Mouse (Mus musculus) cerebellum, adult 2 months (tissue): ENCODE data around the gene 2210408I21Rik.

ENCODE experiments used
- CTCF ChIP-seq: fragments of 200-500 bp; IDR thresholded peaks from 2 replicates; pipeline ENCODE4 v1.5.1; 2011; ENCODE audit warnings: low read depth, mild to moderate bottlenecking, control low read depth, low read length, moderate library complexity, borderline replicate concordance; ENCODE audit not compliant: insufficient read depth
- POLR2A ChIP-seq: fragments of 200-500 bp; IDR thresholded peaks from 2 replicates; pipeline ENCODE4 v1.6.1; 2011; ENCODE audit warnings: low read length, control low read depth, borderline replicate concordance; ENCODE audit not compliant: insufficient read depth

DNA sequence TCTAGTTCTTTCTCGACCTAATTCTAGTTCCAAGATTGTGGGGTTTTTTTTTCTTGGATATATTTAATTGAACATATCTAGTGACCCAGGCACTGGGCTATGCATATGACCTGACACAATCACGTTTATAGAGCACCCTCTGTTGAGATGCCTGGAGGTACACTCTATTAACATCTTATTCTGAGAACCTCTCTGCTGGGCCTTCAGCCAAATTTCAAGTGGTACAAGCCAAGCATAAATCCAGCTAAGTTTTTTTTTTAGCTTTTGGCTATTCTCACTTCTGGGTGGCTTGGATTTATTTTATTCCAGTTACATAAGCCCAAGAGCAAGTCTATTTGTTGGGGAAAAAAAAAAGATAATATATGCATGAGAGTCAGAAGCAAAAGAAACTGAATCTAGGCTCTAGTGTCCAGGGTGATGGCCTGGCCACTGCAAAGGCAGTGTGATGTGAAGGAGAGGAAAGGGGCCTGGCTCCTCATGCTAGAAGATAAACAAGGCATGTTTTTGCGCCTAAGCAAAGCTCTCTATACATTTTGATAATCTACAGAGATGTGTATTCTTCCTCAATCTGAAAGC, 139.9 kb downstream of the 2210408I21Rik start:
- TF ChIP-seq POLR2A (no peak), CTCF (no peak)
